Mouse (Mus musculus) sigmoid colon, adult 10 weeks (tissue): ENCODE data around the gene Alox5ap. TPM values are rescaled to one million over a fixed set of nuclear protein-coding genes. Genes with fewer than 3 reads are reported as not detected.

Source experiments
- polyA plus RNA-seq: library from polyadenylated mRNA; stranded (reverse); fragments of 350-450 nt; fragmentation: Illumina TruSeq; extraction: RNeasy Lipid Tissue Mini Kit (QIAGEN cat#74804); gene quantifications from one replicate; pipeline ENCODE4 v1.2.3, GENCODE M21; 2014; ENCODE audit warnings: low read depth, low replicate concordance

The Alox5ap gene
- 1.9 TPM for polyA plus RNA-seq

DNA sequence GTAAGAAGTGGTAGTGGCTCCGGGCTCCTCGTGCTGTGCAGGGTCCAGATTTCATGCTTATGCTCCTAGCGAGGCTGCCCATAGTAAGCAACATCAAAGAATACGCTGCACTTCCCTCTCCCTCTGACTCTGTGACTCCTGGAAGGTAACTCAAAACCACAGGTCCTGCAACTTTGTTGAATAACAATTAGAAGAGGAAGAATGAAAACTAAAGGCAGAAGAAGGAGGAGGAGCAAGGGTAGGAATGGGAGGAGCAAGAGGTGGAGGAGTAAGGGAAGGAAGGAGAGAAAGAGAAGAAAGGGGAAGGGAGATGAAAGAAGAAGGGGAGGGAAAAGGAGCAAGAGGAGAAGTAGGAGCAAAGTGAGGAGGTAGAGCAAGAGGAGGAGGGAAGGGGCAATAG, at the start of gene Alox5ap:
Gene Alox5ap, plus strand, starts transcription at position 363 of the 400 bp plus-strand sequence.

Other genes with a start within 250 kb of the Alox5ap start
- 23.8 TPM for gene Uspl1, start 80.4 kb upstream of the Alox5ap start, polyA plus RNA-seq
- 784 TPM for gene Hmgb1, start 80.3 kb upstream of the Alox5ap start, polyA plus RNA-seq
- 13.0 TPM for gene Medag, start 147.0 kb downstream of the Alox5ap start, polyA plus RNA-seq
- gene Tex26, start 174.9 kb downstream of the Alox5ap start, polyA plus RNA-seq: not detected